Mouse (Mus musculus) spleen, adult 2 months (tissue): Measurements from ENCODE around the gene Ppp4r3a. TPM values are rescaled to one million over a fixed set of nuclear protein-coding genes. Genes with fewer than 3 reads are reported as not detected.
"Not testable (repeated sequence)": the region's sequence is repeated elsewhere in the genome, so short reads cannot be mapped to it uniquely, and the experiment has no call there.

Source experiments
- DNase-seq, 2 experiments: peaks; one replicate each; pipeline versions ENCODE4 v3.0.0 to v3.0.0-alpha.2; 2012 to 2021; ENCODE audit warnings: low spot score in 2 of 2, low read depth in 1 of 2
- H3K27ac ChIP-seq: fragments of 200-500 bp; 2 replicates; pipeline ENCODE4 v1.5.1; 2012; ENCODE audit warnings: low read length, inconsistent platforms; ENCODE audit not compliant: insufficient read depth
- H3K27me3 ChIP-seq: fragments of 200-500 bp; 2 replicates; pipeline ENCODE4 v1.6.1; 2012; ENCODE audit warnings: mild to moderate bottlenecking, moderate library complexity, low read length, inconsistent platforms; ENCODE audit not compliant: control insufficient read depth, insufficient read depth
- H3K36me3 ChIP-seq: fragments of 200-500 bp; 2 replicates; pipeline ENCODE4 v1.6.1; 2012; ENCODE audit warnings: mild to moderate bottlenecking, low read length, inconsistent platforms; ENCODE audit not compliant: control insufficient read depth, insufficient read depth
- H3K4me1 ChIP-seq: fragments of 200-500 bp; 2 replicates; pipeline ENCODE4 v1.6.1; 2011; ENCODE audit warnings: inconsistent platforms; ENCODE audit not compliant: control insufficient read depth, insufficient read depth, insufficient read length
- H3K4me3 ChIP-seq: fragments of 200-500 bp; 2 replicates; pipeline ENCODE4 v1.5.1; 2011; ENCODE audit warnings: mild to moderate bottlenecking, inconsistent platforms; ENCODE audit not compliant: insufficient read depth, insufficient read length; ENCODE audit errors: extremely low read depth
- CTCF ChIP-seq: fragments of 200-500 bp; IDR thresholded peaks from 2 replicates; pipeline ENCODE4 v1.5.1; 2011; ENCODE audit warnings: mild to moderate bottlenecking, inconsistent platforms; ENCODE audit not compliant: insufficient read depth, insufficient read length, insufficient replicate concordance; ENCODE audit errors: extremely low read depth
- POLR2A ChIP-seq: fragments of 200-500 bp; IDR thresholded peaks from 2 replicates; pipeline ENCODE4 v1.6.1; 2011; ENCODE audit warnings: low read depth, low read length, inconsistent platforms
- WGBS: fragments of 180-500 bp; shearing (Covaris S2); methylation state at CpG from one replicate; pipeline ENCODE4 v1.1.7; 2018; 5-methylcytosine and 5-hydroxymethylcytosine counted together
- polyA plus RNA-seq: library from polyadenylated mRNA; depleted of rRNA; stranded (reverse); fragments of >200 nt; gene quantifications from 2 replicates; pipeline ENCODE4 v1.2.3, GENCODE M21; 2012; rRNA removed

The Ppp4r3a gene
- 10.9 and 13.5 TPM in 2 replicates for polyA plus RNA-seq

DNA sequence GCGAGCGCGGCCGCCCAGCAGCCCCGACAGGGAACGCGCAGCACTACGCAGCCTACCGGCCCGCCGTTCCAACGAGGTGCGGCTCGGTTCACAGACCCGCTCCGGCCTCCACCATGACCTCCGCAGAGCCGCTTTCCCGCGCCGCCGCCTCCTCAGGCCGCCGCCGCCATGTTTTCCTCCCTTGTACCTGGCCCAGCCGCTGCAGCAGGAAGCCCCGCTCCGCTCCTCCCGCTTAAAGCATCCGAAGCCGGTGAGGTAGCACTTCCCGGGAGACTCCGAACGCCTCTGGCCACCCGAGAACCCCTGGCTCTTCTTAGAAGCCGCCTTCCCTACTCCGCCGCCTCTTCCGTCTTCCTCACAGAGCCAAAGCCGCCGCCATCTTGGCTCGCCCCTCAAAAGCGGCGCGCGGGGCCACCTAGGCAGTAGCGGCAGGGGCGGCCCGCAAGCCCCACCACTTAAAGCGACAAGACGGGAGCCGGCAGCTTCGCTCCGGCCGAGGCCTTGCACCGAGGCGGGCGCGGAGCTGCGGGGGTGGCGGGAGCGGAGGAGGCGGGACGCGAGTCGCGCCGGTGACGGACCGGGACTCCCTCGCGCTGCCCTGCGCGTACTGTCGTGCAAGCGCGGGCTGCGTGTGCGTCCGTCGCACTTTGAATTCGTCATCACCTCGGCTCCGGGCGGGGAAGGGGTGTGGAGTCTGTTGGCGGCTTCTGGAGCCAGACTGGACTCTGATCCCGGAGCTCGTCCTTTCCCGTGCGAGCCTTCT is at the start of gene Ppp4r3a:
TSS of gene Ppp4r3a (minus strand) at position 627 of the 763 bp plus-strand sequence.
- Histone ChIP-seq H3K27ac (peak within 1 kb of the TSS; percentile 99), H3K4me1 (peaks cover 5% of the 10 kb centered on the region), H3K4me3 (peak within 1 kb of the TSS; percentile 87), H3K36me3 (no peaks in the 10 kb centered on the region), H3K27me3 (no peaks in the 10 kb centered on the region)
- TF ChIP-seq POLR2A (peak; percentile 69), CTCF (no peak)
- WGBS, result under 1% methylated on average over 80 of the region's 90 CpGs
- peak; percentile 82 to 92 for DNase-seq

DNA sequence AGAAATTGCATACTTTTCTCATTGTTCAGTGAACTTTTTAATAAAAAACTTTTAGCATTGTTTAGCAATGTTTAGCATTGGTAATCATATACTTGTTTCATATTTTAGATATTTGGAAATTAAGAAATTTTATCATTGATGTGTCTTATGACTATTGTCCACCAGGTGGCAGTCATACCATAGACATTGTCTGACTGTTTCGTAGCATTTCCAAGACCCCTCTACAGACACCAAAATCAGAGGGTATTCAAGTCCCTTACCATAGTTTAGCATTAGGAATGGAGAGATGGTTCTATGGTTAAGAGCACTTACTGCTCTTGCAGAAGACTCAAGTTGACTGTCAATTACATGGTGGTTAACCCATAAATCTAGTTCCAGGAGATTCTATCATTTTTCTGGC is 39.5 kb upstream of the Ppp4r3a start:
- no peaks in the 10 kb centered on the region for H3K4me1 ChIP-seq
- H3K36me3 ChIP-seq, result no peaks in the 10 kb centered on the region
- no peaks in the 10 kb centered on the region for H3K27me3 ChIP-seq
- no peak for TF ChIP-seq CTCF
- TF ChIP-seq POLR2A, result no peak
- 22% methylated on average over 1 of the region's 1 CpGs for WGBS
- H3K4me3 ChIP-seq, result no peak overlapping the region
- no peak for DNase-seq
- no peak overlapping the region for H3K27ac ChIP-seq

DNA sequence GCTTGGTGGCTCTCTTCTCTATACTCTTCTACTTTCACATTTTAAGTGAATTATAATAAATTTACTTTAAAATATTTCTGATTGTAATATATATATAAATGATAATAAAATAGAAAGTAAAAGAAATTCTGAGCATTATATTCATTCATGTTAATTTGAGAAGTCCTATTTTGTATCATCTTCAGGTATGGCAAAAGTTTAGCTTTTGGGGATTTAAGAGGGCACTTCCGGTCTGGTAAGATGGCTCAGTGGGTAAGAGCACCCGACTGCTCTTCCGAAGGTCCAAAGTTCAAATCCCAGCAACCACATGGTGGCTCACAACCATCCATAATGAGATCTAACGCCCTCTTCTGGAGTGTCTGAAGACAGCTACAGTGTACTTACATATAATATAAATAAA is 38.6 kb upstream of the Ppp4r3a start:
- not testable (repeated sequence) for H3K36me3 ChIP-seq, DNase-seq, H3K4me3 ChIP-seq, H3K4me1 ChIP-seq, H3K27ac ChIP-seq, H3K27me3 ChIP-seq
- 63% methylated on average over 4 of the region's 4 CpGs for WGBS

DNA sequence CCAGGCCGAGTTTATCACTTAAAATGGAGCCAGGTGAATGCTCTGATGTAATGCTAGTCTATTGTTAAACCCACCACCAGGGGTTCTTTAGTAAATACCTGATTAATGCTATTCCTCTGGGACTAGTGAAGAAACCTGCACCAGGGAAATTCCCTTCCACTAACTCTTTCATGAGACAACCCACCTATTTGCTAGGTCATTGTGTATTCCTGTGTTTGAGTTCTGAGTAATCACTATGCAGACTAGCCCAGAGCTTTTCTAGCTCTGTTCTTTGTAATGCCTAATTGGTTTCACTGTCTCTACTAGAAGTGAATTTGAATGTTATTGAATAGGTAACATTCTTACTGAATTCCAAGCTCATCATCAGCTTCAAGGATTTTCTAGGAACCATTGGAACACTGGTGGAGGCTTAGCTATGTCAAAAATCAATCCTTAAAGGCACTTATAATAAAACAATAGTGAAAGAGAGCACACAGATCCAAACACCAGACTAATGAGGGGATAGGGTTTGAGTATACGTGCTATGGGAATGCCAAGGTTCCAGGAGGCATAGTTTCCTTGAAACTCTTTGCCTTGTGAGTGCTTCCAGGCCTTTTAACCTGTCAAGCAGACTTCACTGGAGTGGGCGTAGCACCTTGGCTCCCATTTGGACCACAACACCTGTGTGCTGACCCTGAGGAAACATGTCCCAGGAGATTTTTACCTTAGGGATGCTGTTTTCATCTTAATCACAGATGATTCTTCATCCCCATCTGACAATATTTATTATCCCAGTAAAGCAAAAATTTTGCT is 26.5 kb upstream of the Ppp4r3a start:
- not testable (repeated sequence) for DNase-seq, H3K36me3 ChIP-seq, H3K4me3 ChIP-seq, H3K27me3 ChIP-seq, H3K4me1 ChIP-seq, H3K27ac ChIP-seq
- WGBS, result 85% methylated on average over 3 of the region's 3 CpGs

DNA sequence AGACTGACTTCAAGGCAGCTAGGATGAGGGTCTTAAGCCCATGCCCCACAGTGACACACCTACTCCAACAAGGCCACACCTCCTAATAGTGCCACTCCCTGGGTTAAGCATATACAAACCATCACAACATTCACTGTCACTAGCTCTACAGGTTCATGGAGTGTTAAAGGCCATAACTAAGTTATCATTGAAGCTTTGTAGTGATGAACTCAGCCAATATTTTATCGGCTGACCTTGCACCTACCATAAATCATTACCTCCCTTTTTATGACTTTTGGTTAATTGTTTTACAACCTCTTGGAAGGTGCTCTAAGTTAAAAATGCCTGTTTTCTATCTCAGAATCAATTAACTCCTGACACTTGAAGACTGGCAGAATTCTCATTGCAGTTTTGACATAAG is 24.2 kb upstream of the Ppp4r3a start:
- TF ChIP-seq CTCF (no peak), POLR2A (no peak)
- Histone ChIP-seq H3K27ac (no peak overlapping the region), H3K4me1 (no peaks in the 10 kb centered on the region), H3K36me3 (no peaks in the 10 kb centered on the region), H3K27me3 (no peaks in the 10 kb centered on the region; the same call in 1 of the 2 replicates), H3K4me3 (no peak overlapping the region)
- DNase-seq, result no peak
- 87% methylated on average over 1 of the region's 1 CpGs for WGBS

DNA sequence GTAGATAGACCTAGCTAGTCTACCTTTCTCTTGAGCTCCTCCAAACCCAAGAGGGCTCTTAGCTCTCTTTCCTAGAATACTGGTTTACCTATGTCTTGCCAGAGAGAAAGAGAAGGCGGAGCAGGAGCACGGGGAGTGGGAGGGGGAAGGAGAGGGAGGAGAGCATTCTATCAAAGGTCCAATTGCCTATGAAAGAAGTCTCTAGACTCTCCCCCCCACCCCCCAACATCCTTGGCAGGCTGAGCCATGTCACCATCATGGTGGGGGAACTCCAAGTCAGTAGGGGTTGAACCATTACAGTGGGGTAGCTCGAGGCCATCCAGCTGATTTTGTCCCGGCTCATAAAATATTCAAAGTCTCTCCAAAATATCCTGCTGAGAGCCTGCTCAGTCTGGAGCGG is 22.1 kb upstream of the Ppp4r3a start:
- DNase-seq, result no peak
- Histone ChIP-seq H3K36me3 (no peaks in the 10 kb centered on the region), H3K4me3 (no peak overlapping the region), H3K4me1 (no peaks in the 10 kb centered on the region), H3K27ac (no peak overlapping the region), H3K27me3 (no peaks in the 10 kb centered on the region; the same call in 1 of the 2 replicates)
- 70% methylated on average over 5 of the region's 5 CpGs for WGBS
- TF ChIP-seq CTCF (no peak), POLR2A (no peak)

DNA sequence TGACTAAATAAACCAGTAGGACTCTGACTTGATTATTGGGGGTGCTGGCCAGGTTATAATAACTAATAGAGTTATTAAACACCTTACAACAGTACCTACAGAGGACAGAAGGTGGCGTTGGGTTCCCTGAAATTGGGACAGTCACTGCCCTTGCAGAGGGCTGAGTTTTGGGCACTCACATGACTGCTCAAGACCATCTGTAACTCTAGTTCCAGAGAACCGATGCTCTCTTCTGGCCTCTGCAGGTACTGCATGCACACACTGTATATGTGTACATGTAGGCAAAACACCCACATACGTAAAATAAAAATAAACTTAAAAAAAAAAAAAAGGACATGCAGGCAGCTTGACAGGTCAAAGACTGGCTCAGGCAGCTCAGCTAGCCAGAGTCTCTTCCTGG is 19.1 kb upstream of the Ppp4r3a start:
- Histone ChIP-seq H3K27me3 (no peaks in the 10 kb centered on the region; the same call in 1 of the 2 replicates), H3K36me3 (no peaks in the 10 kb centered on the region), H3K27ac (no peak overlapping the region), H3K4me3 (no peak overlapping the region), H3K4me1 (no peaks in the 10 kb centered on the region)
- TF ChIP-seq CTCF, result no peak
- TF ChIP-seq POLR2A, result no peak
- DNase-seq, result peak; percentile 31 to 38
- 65% methylated on average over 3 of the region's 3 CpGs for WGBS

DNA sequence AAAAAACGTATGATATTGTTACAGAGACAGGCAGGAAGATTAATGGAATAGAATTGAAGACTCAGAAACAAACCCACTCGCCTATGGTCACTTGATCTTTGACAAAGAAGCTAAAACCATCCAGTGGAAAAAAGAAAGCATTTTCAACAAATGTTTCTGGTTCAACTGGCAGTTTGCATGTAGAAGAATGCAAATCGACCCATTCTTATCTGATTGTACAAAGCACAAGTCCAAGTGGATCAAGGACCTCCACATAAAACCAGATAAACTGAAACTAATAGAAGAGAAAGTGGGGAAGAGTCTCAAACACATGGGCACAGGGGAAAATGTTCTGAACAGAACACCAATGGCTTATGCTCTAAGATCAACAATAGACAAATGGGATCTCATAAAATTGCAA is 10.2 kb upstream of the Ppp4r3a start:
- H3K4me3 ChIP-seq, DNase-seq, H3K27ac ChIP-seq, H3K27me3 ChIP-seq, H3K4me1 ChIP-seq, H3K36me3 ChIP-seq: not testable (repeated sequence)
- 62% methylated on average over 3 of the region's 3 CpGs for WGBS
